Mouse (Mus musculus): ENCODE measurements around the gene Cmtm5.

- no peak for TF ChIP-seq EP300 (IDR thresholded peaks at IDR 0.05; ENCODE audit: low read depth)
- TF ChIP-seq CTCF (IDR thresholded peaks at IDR 0.05; ENCODE audit: low read depth), result no peak
Observed at GRCm38 (mm10) chr14:54967874-54968273, 31.8 kb downstream of the Cmtm5 start.
